ENCODE assay signal across 19 mouse cellular contexts in the genomic region with DNA sequence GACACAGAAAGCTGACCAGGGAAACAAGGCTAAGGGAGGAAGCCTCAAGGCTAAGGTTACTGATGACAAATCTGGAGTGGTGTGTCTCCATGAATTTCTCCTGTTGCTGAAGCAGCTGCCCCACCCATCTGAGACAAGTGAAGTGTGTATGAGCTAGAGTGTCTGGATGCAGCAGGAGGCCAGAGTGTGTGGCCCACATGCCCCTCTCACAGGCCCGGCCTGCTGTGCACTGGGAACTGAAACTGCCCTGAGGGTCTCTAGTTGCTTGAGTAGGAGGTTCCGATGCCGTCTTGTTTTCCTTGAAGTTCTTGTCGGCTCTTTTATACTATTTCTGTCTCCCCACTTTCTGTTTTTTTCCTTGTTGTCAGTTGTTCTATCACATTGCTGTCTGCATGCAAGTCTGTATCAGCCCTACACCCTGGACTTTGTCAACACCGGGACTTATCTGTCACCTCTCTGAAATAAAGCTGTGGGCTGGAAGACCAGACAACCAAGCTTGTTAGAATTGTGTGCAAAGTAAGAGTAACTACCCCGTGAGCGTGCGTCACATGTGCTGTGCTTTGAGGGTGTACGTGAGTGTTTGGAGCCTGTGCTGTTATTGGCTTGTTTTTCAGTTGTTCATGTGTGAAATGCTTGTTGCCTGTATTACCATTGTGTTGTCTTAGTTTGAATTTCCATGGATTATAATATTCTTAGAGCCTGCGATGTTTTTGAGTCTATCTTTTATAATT.
A peak's percentile ranks its signal among the peaks of the same experiment; 100 is the strongest.
DNase-seq lines count a peak whose midpoint lies in the region; ATAC-seq and TF ChIP-seq lines count a peak whose summit lies in the region.
"Had no signal": no experiment of that assay in that cellular context is flagged by ENCODE, and none has a peak within 500 bp of the region (broad histone marks: within the 10 kb centered on the region; RNA-seq: fewer than 3 reads in every experiment).

No protein-coding gene starts in this region.

- peak; percentile 74 for ATAC-seq in heart, postnatal 0 days (ENCODE audit: insufficient read depth, low read depth)
- no peak for ATAC-seq in lung, embryonic 14.5 days (ENCODE audit: insufficient read depth)
- ATAC-seq in megakaryocyte progenitor cell, adult 5-6 weeks (replicated peaks; ENCODE audit: poor library complexity), result 0 out of 2 replicates have a peak, but pooled peaks have one; percentile 20
- ATAC-seq: forebrain, embryonic 15.5 days; inflammation-experienced regulatory T-cells, adult 6 months; liver, postnatal 0 days; midbrain, embryonic 13.5 days had no signal

- no peak for TF ChIP-seq POLR2A in heart, adult 2 months (IDR thresholded peaks at IDR 0.05; ENCODE audit: insufficient read depth, low read depth, low read length)

- H3K9me3 ChIP-seq in heart, embryonic 10.5 days, result no peaks in the 10 kb centered on the region
- H3K9me3 ChIP-seq in heart, postnatal 0 days (replicated peaks; ENCODE audit: control insufficient read depth, low read length), result no peaks in the 10 kb centered on the region
- no peaks in the 10 kb centered on the region for H3K9me3 ChIP-seq in lung, embryonic 14.5 days (ENCODE audit: low read depth, low read length)
- H3K9me3 ChIP-seq: forebrain, embryonic 15.5 days; hindbrain, embryonic 13.5 days; midbrain, embryonic 13.5 days; neural tube, embryonic 13.5 days had no signal

- 29% methylated on average over 10 of the region's 10 CpGs for WGBS in heart, embryonic 10.5 days
- 40% methylated on average over 10 of the region's 10 CpGs for WGBS in heart, postnatal 0 days
- WGBS in heart, adult 2 months, result 62% methylated on average over 10 of the region's 10 CpGs
- 60% methylated on average over 10 of the region's 10 CpGs for WGBS in lung, embryonic 14.5 days

- no peak for TF ChIP-seq EP300 in heart, postnatal 0 days (IDR thresholded peaks at IDR 0.05; ENCODE audit: low read depth)
- no peak for TF ChIP-seq EP300 in heart, adult 2 months (IDR thresholded peaks at IDR 0.05; ENCODE audit: insufficient read depth, low read depth, low read length)

- no peak for TF ChIP-seq CTCF in heart, postnatal 0 days (IDR thresholded peaks at IDR 0.05; ENCODE audit: low read depth)
- TF ChIP-seq CTCF in heart, adult 2 months (IDR thresholded peaks at IDR 0.05), result no peak
- no peak for TF ChIP-seq CTCF in lung, embryonic 14.5 days (IDR thresholded peaks at IDR 0.05; ENCODE audit: low read depth)

- no peaks in the 10 kb centered on the region for H3K27me3 ChIP-seq in heart, embryonic 10.5 days (ENCODE audit: insufficient read depth, poor library complexity, severe bottlenecking)
- no peaks in the 10 kb centered on the region for H3K27me3 ChIP-seq in heart, postnatal 0 days (ENCODE audit: control insufficient read depth, insufficient read depth, low read length)
- H3K27me3 ChIP-seq in heart, adult 2 months (ENCODE audit: control insufficient read depth, insufficient read depth, low read length), result no peaks in the 10 kb centered on the region
- no peaks in the 10 kb centered on the region for H3K27me3 ChIP-seq in lung, embryonic 14.5 days (ENCODE audit: insufficient read depth, low read length)
- H3K27me3 ChIP-seq: forebrain, embryonic 15.5 days; hindbrain, embryonic 13.5 days; midbrain, embryonic 13.5 days; neural tube, embryonic 13.5 days had no signal

- peaks cover 53% of the 10 kb centered on the region for H3K4me1 ChIP-seq in heart, embryonic 10.5 days
- H3K4me1 ChIP-seq in heart, postnatal 0 days (ENCODE audit: control insufficient read depth, insufficient read depth), result peaks cover 28% of the 10 kb centered on the region
- H3K4me1 ChIP-seq in heart, adult 2 months (ENCODE audit: control insufficient read depth, insufficient read depth, low read length), result peaks cover 5% of the 10 kb centered on the region
- H3K4me1 ChIP-seq in lung, embryonic 14.5 days (ENCODE audit: insufficient read depth), result peaks cover 13% of the 10 kb centered on the region

- 0 out of 2 replicates have a peak overlapping the region, but pooled peaks have one; percentile 15 for H3K4me3 ChIP-seq in heart, embryonic 10.5 days
- 0 out of 2 replicates have a peak overlapping the region, but pooled peaks have one; percentile 9 for H3K4me3 ChIP-seq in heart, postnatal 0 days (ENCODE audit: low read depth, low read length)
- no peak overlapping the region for H3K4me3 ChIP-seq in heart, adult 2 months
- H3K4me3 ChIP-seq in lung, embryonic 14.5 days (ENCODE audit: low read depth, low read length), result no peak overlapping the region
- H3K4me3 ChIP-seq: forebrain, embryonic 15.5 days; hindbrain, embryonic 13.5 days; midbrain, embryonic 13.5 days; neural tube, embryonic 13.5 days had no signal

- H3K9ac ChIP-seq in heart, postnatal 0 days (replicated peaks; ENCODE audit: low read depth, low read length), result no peak overlapping the region
- H3K9ac ChIP-seq in heart, adult 2 months (ENCODE audit: low read depth, low read length), result no peak overlapping the region
- no peak overlapping the region for H3K9ac ChIP-seq in lung, embryonic 14.5 days
- H3K9ac ChIP-seq: forebrain, embryonic 15.5 days; hindbrain, embryonic 13.5 days; liver, postnatal 0 days; midbrain, embryonic 13.5 days; neural tube, embryonic 13.5 days had no signal

- peak overlapping the region; percentile 83 for H3K27ac ChIP-seq in heart, embryonic 10.5 days
- H3K27ac ChIP-seq in heart, postnatal 0 days (ENCODE audit: low read depth), result peak overlapping the region; percentile 62
- no peak overlapping the region for H3K27ac ChIP-seq in heart, adult 2 months
- peak overlapping the region; percentile 10; the same call in 1 of the 2 replicates for H3K27ac ChIP-seq in lung, embryonic 14.5 days (ENCODE audit: low read depth)
- H3K27ac ChIP-seq: forebrain, embryonic 15.5 days; hindbrain, embryonic 13.5 days; midbrain, embryonic 13.5 days; neural tube, embryonic 13.5 days had no signal

- peak; percentile 83 for DNase-seq in heart, embryonic 10.5 days (ENCODE audit: low spot score)
- no peak for DNase-seq in heart, adult 9 months (ENCODE audit: low spot score in 2 of 2)
- peak; percentile 20 for DNase-seq in heart, postnatal 0 days (ENCODE audit: low spot score)
- no peak for DNase-seq in heart, adult 2 months
- no peak for DNase-seq in lung, embryonic 14.5 days
- DNase-seq in lung, postnatal 25 days (ENCODE audit: low spot score), result no peak
- DNase-seq in urinary bladder, adult 2 months (ENCODE audit: low spot score), result no peak
- DNase-seq: adrenal gland, postnatal 25 days; cerebellum, adult 11 months; cerebellum, postnatal 10 days; gastrocnemius, postnatal 25 days; liver, postnatal 0 days; thymus, postnatal 25 days had no signal

- no peaks in the 10 kb centered on the region for H3K79me2 ChIP-seq in heart, adult 2 months (replicated peaks; ENCODE audit: control insufficient read depth, insufficient read depth, low read length)

- intact Hi-C loops in heart, adult 2 months (cut with DNase I), result no loop called here

- peak overlapping the region; percentile 33 for H3K4me2 ChIP-seq in heart, postnatal 0 days (ENCODE audit: low read depth, low read length)
- H3K4me2 ChIP-seq in lung, embryonic 14.5 days, result no peak overlapping the region
- H3K4me2 ChIP-seq: forebrain, embryonic 15.5 days; hindbrain, embryonic 13.5 days; midbrain, embryonic 13.5 days; neural tube, embryonic 13.5 days had no signal

- peaks cover 15% of the 10 kb centered on the region for H3K36me3 ChIP-seq in heart, embryonic 10.5 days
- 0 out of 2 replicates have a peak, but pooled peaks cover 6% of the 10 kb centered on the region for H3K36me3 ChIP-seq in heart, postnatal 0 days (replicated peaks; ENCODE audit: control insufficient read depth, insufficient read depth, low read length)
- no peaks in the 10 kb centered on the region for H3K36me3 ChIP-seq in heart, adult 2 months (ENCODE audit: control insufficient read depth, insufficient read depth, low read length)
- H3K36me3 ChIP-seq in lung, embryonic 14.5 days (ENCODE audit: insufficient read depth), result peaks cover 4% of the 10 kb centered on the region; the same call in 1 of the 2 replicates

Comparison
In these comparisons a context has a peak if more than half of its experiments do, and no peak if none do; other contexts are left out.
1. DNase-seq: peak in heart, embryonic 10.5 days (single experiment) and heart, postnatal 0 days (single experiment); none in heart, adult 9 months (0 of 2), heart, adult 2 months (0 of 2), lung, embryonic 14.5 days (single experiment), lung, postnatal 25 days (single experiment) and urinary bladder, adult 2 months (single experiment).
2. H3K4me3 ChIP-seq: peak in heart, embryonic 10.5 days (single experiment) and heart, postnatal 0 days (single experiment); none in heart, adult 2 months (single experiment) and lung, embryonic 14.5 days (single experiment).